Comparison of ENCODE assay signal across 9 mouse cellular contexts in the genomic region with DNA sequence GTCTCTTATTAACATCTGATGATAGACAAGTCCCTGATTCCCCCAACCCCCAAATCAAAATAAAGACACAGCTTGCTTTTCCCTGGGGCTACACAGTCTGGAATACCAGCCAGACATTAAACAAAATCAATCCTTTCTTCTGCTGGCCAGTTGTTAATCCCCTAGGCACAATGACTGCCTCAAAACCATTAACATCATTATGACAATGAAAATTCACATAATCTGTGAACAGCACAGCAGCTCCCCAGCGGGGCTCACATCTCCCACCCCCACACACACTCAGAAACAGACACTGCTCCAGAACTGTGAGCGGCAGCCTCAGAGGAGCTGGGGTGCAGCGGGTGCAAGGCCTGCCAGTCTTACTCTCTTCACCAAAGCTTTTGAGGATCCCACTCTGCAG. TPM values are rescaled to one million over a fixed set of nuclear protein-coding genes. Genes with fewer than 3 reads are reported as not detected.
DNase-seq lines count a peak whose midpoint lies in the region; ATAC-seq lines count a peak whose summit lies in the region.
"Had no signal": no experiment of that assay in that cellular context is flagged by ENCODE, and none has a peak within 500 bp of the region (broad histone marks: within the 10 kb centered on the region; RNA-seq: fewer than 3 reads in every experiment).

No protein-coding gene starts in this region.

- H3K4me3 ChIP-seq in limb, embryonic 12.5 days (replicated peaks) = 0 out of 2 replicates have a peak overlapping the region, but pooled peaks have one; percentile 9
- H3K4me3 ChIP-seq in limb, embryonic 10.5 days = no peak overlapping the region
- H3K4me3 ChIP-seq in limb, embryonic 13.5 days = no peak overlapping the region

- no peaks in the 10 kb centered on the region for H3K36me3 ChIP-seq in limb, embryonic 12.5 days
- no peaks in the 10 kb centered on the region for H3K36me3 ChIP-seq in limb, embryonic 10.5 days
- no peaks in the 10 kb centered on the region for H3K36me3 ChIP-seq in limb, embryonic 13.5 days

- H3K4me2 ChIP-seq in limb, embryonic 12.5 days = peak overlapping the region; percentile 36
- H3K4me2 ChIP-seq in limb, embryonic 13.5 days (replicated peaks) = peak overlapping the region; percentile 39

- 72% methylated on average over 3 of the region's 3 CpGs for WGBS in limb, embryonic 12.5 days
- 62% methylated on average over 3 of the region's 3 CpGs for WGBS in limb, embryonic 10.5 days
- 61% methylated on average over 3 of the region's 3 CpGs for WGBS in limb, embryonic 13.5 days

- H3K27me3 ChIP-seq in limb, embryonic 12.5 days = 0 out of 2 replicates have a peak, but pooled peaks cover 3% of the 10 kb centered on the region
- H3K27me3 ChIP-seq in limb, embryonic 10.5 days (ENCODE audit: low read depth, poor library complexity, severe bottlenecking) = peaks cover 8% of the 10 kb centered on the region; the same call in 1 of the 2 replicates
- no peaks in the 10 kb centered on the region for H3K27me3 ChIP-seq in limb, embryonic 13.5 days

- H3K27ac ChIP-seq in limb, embryonic 12.5 days = no peak overlapping the region
- H3K27ac ChIP-seq in limb, embryonic 10.5 days = no peak overlapping the region
- H3K27ac ChIP-seq in limb, embryonic 13.5 days = no peak overlapping the region

- DNase-seq in cerebellum, adult 9-10 months = peak; percentile 34
- no peak for DNase-seq in limb, embryonic 10.5 days (ENCODE audit: low spot score)
- peak; percentile 76 for DNase-seq in retina, postnatal 1 day
- no peak for DNase-seq in spleen, adult 12 weeks (ENCODE audit: low spot score)
- DNase-seq: layer of hippocampus, postnatal 36 days had no signal

- H3K9me3 ChIP-seq in limb, embryonic 12.5 days = no peaks in the 10 kb centered on the region
- H3K9me3 ChIP-seq in limb, embryonic 10.5 days (replicated peaks) = no peaks in the 10 kb centered on the region
- no peaks in the 10 kb centered on the region for H3K9me3 ChIP-seq in limb, embryonic 13.5 days

- H3K9ac ChIP-seq in limb, embryonic 12.5 days (replicated peaks) = no peak overlapping the region
- H3K9ac ChIP-seq in limb, embryonic 13.5 days = 0 out of 2 replicates have a peak overlapping the region, but pooled peaks have one; percentile 21

- ATAC-seq in cerebellum, adult (ENCODE audit: insufficient number of reproducible peaks, low FRiP score, low TSS enrichment) = no peak
- no peak for ATAC-seq in limb, embryonic 12.5 days (ENCODE audit: insufficient number of reproducible peaks, insufficient read depth, low FRiP score, low TSS enrichment, low read depth)
- ATAC-seq in limb, embryonic 13.5 days (ENCODE audit: low FRiP score, low read depth) = no peak
- ATAC-seq in megakaryocyte-erythroid progenitor cell, adult 5-6 weeks (replicated peaks; ENCODE audit: low FRiP score, low TSS enrichment, poor library complexity, severe bottlenecking) = no peak

- peaks cover 35% of the 10 kb centered on the region for H3K4me1 ChIP-seq in limb, embryonic 12.5 days (replicated peaks)
- H3K4me1 ChIP-seq in limb, embryonic 10.5 days = peaks cover 36% of the 10 kb centered on the region
- H3K4me1 ChIP-seq in limb, embryonic 13.5 days = peaks cover 44% of the 10 kb centered on the region

RNA-seq across cellular contexts. Expression of a gene that starts 3.2 kb away (rescaled TPM):
- 9.8 and 10.5 TPM in 2 replicates for polyA plus RNA-seq in limb, embryonic 12.5 days (2016; fragmentation: Nextera tagmentation; extraction: Ambion mirVana)
- polyA plus RNA-seq in limb, embryonic 10.5 days (2016; fragmentation: Nextera tagmentation; extraction: Ambion mirVana) = 3.0 and 5.5 TPM in 2 replicates
- 11.6 and 12.5 TPM in 2 replicates for polyA plus RNA-seq in limb, embryonic 13.5 days (2015; fragmentation: Nextera tagmentation; extraction: Ambion mirVana)
- 0.79 and 1.0 TPM in 2 replicates for total RNA-seq in megakaryocyte-erythroid progenitor cell, adult 5-6 weeks (2014; fragmentation: Nextera tagmentation)
- 1.0 TPM in 2 replicates for total RNA-seq in megakaryocyte-erythroid progenitor cell, adult 5-6 weeks (2017)

Comparison
In these comparisons a context has a peak if more than half of its experiments do, and no peak if none do; other contexts are left out.
1. DNase-seq: peak in cerebellum, adult 9-10 months (single experiment) and retina, postnatal 1 day (single experiment); none in limb, embryonic 10.5 days (single experiment) and spleen, adult 12 weeks (single experiment).